Mouse (Mus musculus) lung, adult 2 months (tissue): Measurements from ENCODE around the gene Rab7.

Experiments used
- CTCF ChIP-seq: fragments of 200-500 bp; IDR thresholded peaks from 2 replicates; pipeline ENCODE4 v1.5.1; 2011; ENCODE audit warnings: mild to moderate bottlenecking, low read length, control low read depth; ENCODE audit not compliant: insufficient read depth
- POLR2A ChIP-seq: fragments of 200-500 bp; IDR thresholded peaks from 2 replicates; pipeline ENCODE4 v1.6.1; 2011; ENCODE audit warnings: low read depth, mild to moderate bottlenecking, control low read depth, low read length, borderline replicate concordance; ENCODE audit errors: extremely low read depth

DNA sequence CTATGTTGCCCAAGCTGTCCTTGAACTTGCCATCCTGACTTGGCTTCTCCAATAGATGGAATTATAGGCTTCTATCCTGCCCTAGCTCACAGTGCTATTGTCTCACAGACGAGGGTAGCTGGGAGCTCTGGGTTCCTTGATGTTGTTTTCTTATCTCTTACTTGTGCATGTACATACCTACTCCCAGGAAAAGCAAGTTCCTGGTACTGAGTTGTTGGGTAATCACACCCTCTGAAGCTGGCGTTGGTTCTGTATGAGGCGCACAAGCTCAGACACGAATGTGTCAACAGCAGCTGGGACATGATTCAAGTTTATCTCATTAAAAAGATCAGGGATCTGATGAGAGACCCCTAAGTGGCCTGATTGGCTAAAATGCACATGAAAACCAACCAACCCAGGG lies 41.6 kb downstream of the Rab7 start:
- TF ChIP-seq CTCF (no peak), POLR2A (no peak)
